Mouse (Mus musculus): Measurements from ENCODE around the gene Dhps. TPM values are rescaled to one million over a fixed set of nuclear protein-coding genes. Genes with fewer than 3 reads are reported as not detected.

The Dhps gene
- polyA plus RNA-seq, 1 experiment from 2014 or later = 71.8 TPM

DNA sequence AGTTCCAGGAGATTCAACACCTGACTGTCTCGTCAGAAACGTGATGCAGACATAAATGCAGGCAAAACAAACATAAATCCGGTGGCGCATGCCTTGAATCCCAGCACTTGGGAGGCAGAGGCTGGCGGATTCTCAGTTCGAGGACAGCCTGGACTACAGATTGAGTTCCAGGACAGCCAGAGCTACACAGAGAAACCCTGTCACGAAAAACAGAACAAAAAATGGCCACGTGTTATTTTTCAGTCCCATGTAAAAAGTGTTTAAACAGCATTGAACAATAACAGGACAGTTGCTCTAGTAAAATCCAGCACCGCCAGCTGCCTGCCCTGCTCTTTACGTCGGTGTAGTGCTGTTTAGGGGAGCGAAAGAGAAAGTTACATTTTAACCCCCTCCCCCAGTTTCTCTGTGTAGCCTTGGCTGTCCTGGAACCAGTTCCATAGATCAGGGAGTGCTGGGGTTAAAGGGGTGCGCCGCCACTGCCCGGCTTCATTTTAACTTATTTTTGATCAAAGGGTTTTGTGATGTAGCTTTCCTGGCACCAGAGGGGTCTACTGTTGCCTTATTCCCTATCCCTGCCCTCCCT, 35.7 kb upstream of the Dhps start:
- H3K27ac ChIP-seq (replicated peaks) = peak overlapping the region; percentile 99
- H3K27me3 ChIP-seq (ENCODE audit: low read depth, poor library complexity, severe bottlenecking) = no peaks in the 10 kb centered on the region
- peak; percentile 40 for DNase-seq (ENCODE audit: low spot score)
- 1% methylated on average over 15 of the region's 15 CpGs for WGBS
- peaks cover 38% of the 10 kb centered on the region for H3K4me1 ChIP-seq
- H3K4me3 ChIP-seq = peak overlapping the region; percentile 76
- H3K9me3 ChIP-seq (replicated peaks) = no peaks in the 10 kb centered on the region
- H3K36me3 ChIP-seq = peaks cover 49% of the 10 kb centered on the region

DNA sequence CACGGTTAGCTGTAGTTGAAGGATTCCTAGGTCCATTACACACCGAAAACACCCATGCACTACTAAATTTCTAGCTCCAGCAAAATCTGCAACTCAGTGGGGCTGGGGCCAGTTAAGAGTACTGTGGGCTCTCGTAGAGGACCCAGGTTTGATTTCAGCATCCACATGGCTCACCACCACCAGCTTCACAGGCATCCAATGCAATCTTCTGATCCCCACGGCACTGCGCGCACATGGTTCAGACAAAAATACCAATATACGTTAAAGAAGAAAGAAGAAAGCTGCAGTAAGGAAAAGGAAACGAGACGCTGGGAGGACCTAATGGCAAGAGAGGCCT, 35.2 kb upstream of the Dhps start:
- Histone ChIP-seq H3K4me1 (peaks cover 38% of the 10 kb centered on the region), H3K27ac (replicated peaks) (peak overlapping the region; percentile 99), H3K9me3 (replicated peaks) (no peaks in the 10 kb centered on the region), H3K27me3 (ENCODE audit: low read depth, poor library complexity, severe bottlenecking) (no peaks in the 10 kb centered on the region), H3K36me3 (peaks cover 50% of the 10 kb centered on the region), H3K4me3 (peak overlapping the region; percentile 76)
- WGBS = 0% methylated on average over 9 of the region's 9 CpGs
- no peak for DNase-seq (ENCODE audit: low spot score)

DNA sequence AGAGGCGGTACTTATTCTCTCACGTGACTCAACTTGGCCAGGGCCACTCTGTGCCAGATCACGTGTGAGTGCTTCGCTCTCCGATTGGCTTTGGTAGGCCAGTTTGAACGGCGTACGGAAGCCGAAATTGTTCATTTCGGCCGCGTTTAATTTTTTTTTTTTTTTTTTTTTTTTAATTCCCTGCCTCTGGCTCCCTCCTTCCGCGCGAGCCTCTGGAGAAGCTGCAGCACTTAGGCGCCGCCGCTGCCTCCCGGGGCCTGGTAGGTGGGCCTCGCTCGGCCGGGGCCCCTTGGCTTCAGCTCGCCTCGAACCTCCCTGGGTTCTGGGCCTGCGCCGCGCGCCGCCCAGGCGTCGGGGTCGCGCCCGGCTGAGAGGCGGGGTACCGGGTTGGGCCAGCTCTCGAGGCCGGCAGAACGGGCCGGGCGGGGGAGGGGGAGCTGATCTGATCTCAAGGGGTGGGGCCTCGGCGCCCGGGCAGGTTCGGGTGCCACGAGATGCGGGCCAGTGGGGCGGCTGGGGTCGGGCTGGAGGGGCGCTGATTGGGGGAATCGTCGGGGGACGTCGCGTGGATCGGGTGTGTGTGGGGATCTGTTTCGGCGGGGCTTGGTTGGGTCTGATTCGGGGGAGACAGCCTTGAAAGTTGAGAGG, 34.7 kb upstream of the Dhps start, which contains the start of gene Tnpo2:
Tnpo2 (plus strand) TSS at position 198 of the 648 bp plus-strand sequence.
- Histone ChIP-seq H3K27me3 (ENCODE audit: low read depth, poor library complexity, severe bottlenecking) (no peaks in the 10 kb centered on the region), H3K4me3 (peak within 1 kb of the TSS; percentile 76), H3K36me3 (peaks cover 50% of the 10 kb centered on the region), H3K27ac (replicated peaks) (peak within 1 kb of the TSS; percentile 99), H3K9me3 (replicated peaks) (no peaks in the 10 kb centered on the region), H3K4me1 (peaks cover 38% of the 10 kb centered on the region)
- under 1% methylated on average over 58 of the region's 59 CpGs for WGBS
- DNase-seq (ENCODE audit: low spot score) = peak; percentile 90

DNA sequence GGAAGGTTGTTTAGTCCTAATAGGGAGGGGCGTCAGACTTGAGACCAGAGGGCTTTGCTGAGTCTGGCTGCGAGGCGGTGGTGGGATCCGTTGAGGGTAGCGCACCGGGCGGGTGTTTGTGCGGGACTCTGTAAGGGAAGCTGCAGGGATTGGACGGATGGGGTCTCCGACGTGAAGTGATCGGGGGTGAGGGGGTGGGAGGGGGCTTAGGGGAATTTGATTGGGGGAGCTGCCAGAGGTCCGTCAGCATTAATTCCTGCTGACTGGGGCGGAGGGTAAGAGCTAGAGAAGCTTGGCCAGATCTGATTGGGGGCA, 34.2 kb upstream of the Dhps start:
- under 1% methylated on average over 14 of the region's 14 CpGs for WGBS
- H3K36me3 ChIP-seq = peaks cover 50% of the 10 kb centered on the region
- H3K4me3 ChIP-seq = peak overlapping the region; percentile 76
- peaks cover 38% of the 10 kb centered on the region for H3K4me1 ChIP-seq
- no peak for DNase-seq (ENCODE audit: low spot score)
- no peaks in the 10 kb centered on the region for H3K9me3 ChIP-seq (replicated peaks)
- H3K27me3 ChIP-seq (ENCODE audit: low read depth, poor library complexity, severe bottlenecking) = no peaks in the 10 kb centered on the region
- peak overlapping the region; percentile 99 for H3K27ac ChIP-seq (replicated peaks)

DNA sequence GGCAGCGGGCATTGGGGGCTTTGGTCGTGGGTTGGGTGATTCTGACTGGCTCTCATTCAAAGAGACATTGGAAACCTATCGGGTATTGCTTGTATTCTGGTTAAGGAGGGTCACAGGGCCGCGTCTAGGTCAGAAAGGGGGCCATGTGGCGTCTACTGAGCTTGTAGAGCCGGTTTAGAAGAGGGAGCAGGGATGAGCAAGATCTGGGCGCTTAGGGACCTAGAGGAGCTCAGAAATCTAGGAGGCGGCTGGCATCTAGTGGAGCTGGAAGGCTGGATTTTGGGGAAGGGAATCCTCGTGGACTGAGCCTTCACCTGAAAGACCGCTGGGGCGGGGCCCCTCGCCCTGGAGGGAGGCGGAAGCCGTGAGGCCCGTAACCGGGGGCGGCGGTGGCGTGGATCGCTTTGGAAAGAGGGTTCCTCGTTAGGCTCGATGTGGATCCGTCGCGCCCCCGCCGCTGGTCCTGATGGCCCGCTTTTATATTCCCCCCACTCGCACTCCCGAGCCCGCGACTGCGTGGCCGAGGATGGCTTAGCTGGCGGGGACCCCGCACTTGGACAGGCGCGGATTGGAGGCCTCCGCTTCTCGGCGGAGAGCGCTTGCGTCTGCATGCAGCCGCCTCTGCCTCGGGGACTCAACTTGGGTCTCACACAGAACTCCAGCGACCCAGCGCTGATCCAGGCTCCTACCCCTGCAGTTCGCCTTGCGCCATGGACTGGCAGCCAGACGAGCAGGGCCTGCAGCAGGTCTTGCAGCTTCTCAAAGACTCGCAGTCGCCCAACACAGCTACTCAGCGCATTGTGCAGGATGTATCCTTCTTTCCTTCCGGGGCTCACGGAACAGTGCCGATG, 33.7 kb upstream of the Dhps start:
- Histone ChIP-seq H3K27me3 (ENCODE audit: low read depth, poor library complexity, severe bottlenecking) (no peaks in the 10 kb centered on the region), H3K4me1 (peaks cover 38% of the 10 kb centered on the region), H3K36me3 (peaks cover 50% of the 10 kb centered on the region), H3K4me3 (peak overlapping the region; percentile 76), H3K9me3 (replicated peaks) (no peaks in the 10 kb centered on the region), H3K27ac (replicated peaks) (peak overlapping the region; percentile 99)
- peak; percentile 68 for DNase-seq (ENCODE audit: low spot score)
- 1% methylated on average over 57 of the region's 57 CpGs for WGBS

DNA sequence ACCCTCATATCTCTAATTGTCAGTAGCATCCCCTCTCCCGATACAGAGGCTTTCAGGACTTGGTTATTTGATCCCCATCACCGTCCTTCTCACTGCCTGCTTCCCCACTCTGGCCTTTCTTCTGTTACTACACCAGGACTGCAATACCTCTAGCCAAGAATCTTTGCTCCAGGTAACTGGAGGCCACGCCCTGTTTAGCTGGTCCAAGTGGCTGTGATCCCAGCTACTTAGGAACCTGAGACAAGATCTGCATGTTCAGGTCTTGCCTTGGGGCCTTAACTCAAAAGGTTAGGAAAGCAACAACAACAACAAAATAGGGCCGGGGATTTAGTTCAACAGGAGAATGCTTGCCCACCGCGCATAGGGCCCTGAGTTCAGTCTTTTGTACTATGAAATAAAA, 27.9 kb upstream of the Dhps start:
- Histone ChIP-seq H3K27me3 (ENCODE audit: low read depth, poor library complexity, severe bottlenecking) (no peaks in the 10 kb centered on the region), H3K27ac (replicated peaks) (no peak overlapping the region), H3K4me1 (peaks cover 10% of the 10 kb centered on the region), H3K36me3 (peaks cover 93% of the 10 kb centered on the region), H3K9me3 (replicated peaks) (no peaks in the 10 kb centered on the region), H3K4me3 (no peak overlapping the region)
- DNase-seq (ENCODE audit: low spot score) = no peak
- 93% methylated on average over 6 of the region's 6 CpGs for WGBS

DNA sequence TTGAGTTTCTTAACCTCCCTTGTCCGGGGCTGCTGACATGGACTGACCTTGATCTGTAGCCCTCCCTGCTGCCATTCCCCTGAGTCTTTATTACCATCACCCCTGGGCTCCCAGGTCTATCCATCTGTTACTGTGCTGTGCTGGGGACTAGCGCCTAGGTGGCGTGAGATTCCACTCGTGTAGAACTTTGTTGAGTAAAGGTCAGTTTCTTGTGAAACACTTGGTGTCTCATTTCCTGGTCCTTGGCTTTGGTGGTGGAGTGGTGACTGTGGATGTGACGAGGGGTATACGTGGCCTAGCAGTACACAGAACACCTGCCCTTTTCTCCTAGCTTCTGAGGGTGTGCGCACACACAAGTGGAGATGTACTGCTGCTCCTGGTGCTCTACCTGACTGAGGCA, 14.2 kb upstream of the Dhps start:
- Histone ChIP-seq H3K9me3 (replicated peaks) (no peaks in the 10 kb centered on the region), H3K4me3 (no peak overlapping the region), H3K36me3 (peaks cover 54% of the 10 kb centered on the region), H3K27ac (replicated peaks) (no peak overlapping the region), H3K27me3 (ENCODE audit: low read depth, poor library complexity, severe bottlenecking) (no peaks in the 10 kb centered on the region), H3K4me1 (peaks cover 20% of the 10 kb centered on the region)
- WGBS = 89% methylated on average over 7 of the region's 7 CpGs
- DNase-seq (ENCODE audit: low spot score) = no peak

DNA sequence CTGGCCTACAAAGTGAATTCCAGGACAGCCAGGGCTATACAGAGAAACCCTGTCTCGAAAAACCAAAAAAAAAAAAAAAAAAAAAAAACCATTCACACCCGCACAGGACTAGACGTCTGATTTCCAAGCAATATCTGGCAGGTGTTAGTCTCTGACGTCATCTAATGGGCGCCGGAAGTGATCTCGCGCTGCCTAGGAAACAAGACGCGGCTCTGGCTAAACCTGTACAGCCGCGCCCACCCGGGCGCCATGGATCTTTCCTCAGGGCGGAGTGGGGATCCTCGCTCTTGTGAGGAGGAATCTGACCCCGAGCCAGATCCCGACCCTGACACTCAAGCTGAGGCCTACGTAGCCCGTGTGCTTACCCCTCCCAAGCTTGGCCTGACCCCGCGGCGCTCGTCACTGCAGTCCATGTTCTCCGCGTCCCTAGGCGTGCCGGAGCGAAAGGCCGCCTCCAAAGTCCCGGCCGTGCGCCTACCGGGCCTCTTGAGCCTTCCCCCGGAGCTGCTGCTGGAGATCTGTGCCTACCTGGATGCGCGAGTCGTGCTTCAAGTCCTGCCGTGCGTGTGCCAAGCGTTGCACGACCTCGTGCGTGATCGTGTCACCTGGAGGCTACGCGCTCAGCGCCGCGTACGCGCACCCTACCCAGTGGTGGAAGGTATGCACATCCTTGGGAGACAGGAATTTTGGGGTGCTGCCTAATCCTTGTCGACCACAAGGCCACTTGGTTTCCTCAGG, 11.5 kb upstream of the Dhps start, which contains the start of gene Fbxw9:
Fbxw9 (plus strand) TSS at position 177 of the 738 bp plus-strand sequence.
- H3K27ac ChIP-seq (replicated peaks) = peak within 1 kb of the TSS; percentile 78
- DNase-seq (ENCODE audit: low spot score) = peak; percentile 90
- H3K4me3 ChIP-seq = peak within 1 kb of the TSS; percentile 93
- under 1% methylated on average over 53 of the region's 53 CpGs for WGBS
- H3K4me1 ChIP-seq = peaks cover 20% of the 10 kb centered on the region
- no peaks in the 10 kb centered on the region for H3K27me3 ChIP-seq (ENCODE audit: low read depth, poor library complexity, severe bottlenecking)
- H3K9me3 ChIP-seq (replicated peaks) = no peaks in the 10 kb centered on the region
- peaks cover 46% of the 10 kb centered on the region for H3K36me3 ChIP-seq

DNA sequence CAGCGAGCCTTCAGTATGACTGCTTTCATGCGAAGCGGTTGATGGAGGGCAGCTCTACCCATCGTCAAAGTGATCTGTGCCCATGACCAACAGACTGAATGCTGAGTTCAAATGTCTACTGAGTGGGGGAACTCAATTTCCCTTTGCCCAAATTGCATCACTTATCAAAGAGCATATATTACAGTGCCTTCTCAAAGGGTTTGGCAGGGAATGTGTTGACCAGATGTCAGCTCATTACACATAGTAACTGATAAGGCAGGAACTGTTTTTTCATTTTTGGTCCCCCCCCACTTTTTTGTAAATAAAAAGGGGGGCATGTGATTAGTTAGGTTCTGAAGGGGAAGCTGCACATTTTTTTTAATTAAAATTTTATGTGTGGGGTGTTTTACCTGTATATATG, 9.0 kb upstream of the Dhps start:
- WGBS = 97% methylated on average over 4 of the region's 4 CpGs

DNA sequence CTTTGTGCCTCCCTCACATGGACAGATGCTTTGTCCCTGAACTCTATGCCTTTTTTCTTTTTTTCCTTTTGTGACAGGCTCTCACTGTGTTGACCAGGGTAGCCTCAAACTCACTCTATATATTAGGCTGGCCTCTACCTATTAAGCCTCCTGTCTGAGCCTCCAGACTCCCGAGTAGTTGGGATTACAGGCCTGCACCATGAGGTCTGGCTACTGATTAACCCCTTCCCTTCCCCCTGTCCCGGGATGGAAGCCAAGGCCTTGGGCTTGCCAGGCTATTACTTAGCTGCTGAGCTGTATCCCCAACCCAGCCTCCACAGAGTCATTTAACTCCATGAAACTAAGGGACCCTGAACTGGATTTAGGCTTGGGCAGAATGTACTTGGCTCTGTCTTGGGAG, 6.3 kb upstream of the Dhps start:
- H3K36me3 ChIP-seq = peaks cover 55% of the 10 kb centered on the region
- H3K4me1 ChIP-seq = peaks cover 17% of the 10 kb centered on the region
- H3K4me3 ChIP-seq = no peak overlapping the region
- WGBS = 51% methylated on average over 2 of the region's 2 CpGs
- H3K27me3 ChIP-seq (ENCODE audit: low read depth, poor library complexity, severe bottlenecking) = no peaks in the 10 kb centered on the region
- no peak overlapping the region for H3K27ac ChIP-seq (replicated peaks)
- no peaks in the 10 kb centered on the region for H3K9me3 ChIP-seq (replicated peaks)
- no peak for DNase-seq (ENCODE audit: low spot score)

More for the DNA sequence above, 9.0 kb upstream of the Dhps start:
- no peaks in the 10 kb centered on the region for H3K27me3 ChIP-seq (ENCODE audit: low read depth, poor library complexity, severe bottlenecking)
- H3K9me3 ChIP-seq (replicated peaks) = no peaks in the 10 kb centered on the region
- peaks cover 48% of the 10 kb centered on the region for H3K36me3 ChIP-seq
- no peak overlapping the region for H3K27ac ChIP-seq (replicated peaks)
- H3K4me3 ChIP-seq = no peak overlapping the region
- peaks cover 20% of the 10 kb centered on the region for H3K4me1 ChIP-seq
- DNase-seq (ENCODE audit: low spot score) = no peak

DNA sequence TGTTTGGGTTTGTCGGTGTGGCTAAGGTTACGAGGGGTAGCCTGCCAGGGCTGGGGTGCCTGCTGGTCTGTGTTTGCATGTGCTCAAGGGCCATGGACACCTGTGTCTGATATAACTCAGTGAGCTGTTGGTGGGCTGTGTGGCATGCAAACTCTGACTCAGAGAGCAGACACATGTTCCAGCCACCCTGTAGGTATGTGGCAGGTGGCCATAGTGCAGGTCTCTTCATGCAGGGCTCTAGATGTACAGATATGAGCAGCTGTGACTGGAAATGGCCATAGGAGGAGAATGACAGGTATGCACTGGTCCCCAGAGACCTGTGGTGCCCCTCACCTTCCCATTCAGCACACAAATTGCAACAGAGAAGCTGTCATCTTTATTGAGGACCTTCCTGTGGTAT, 4.4 kb upstream of the Dhps start:
- Histone ChIP-seq H3K27me3 (ENCODE audit: low read depth, poor library complexity, severe bottlenecking) (no peaks in the 10 kb centered on the region), H3K9me3 (replicated peaks) (no peaks in the 10 kb centered on the region), H3K4me1 (peaks cover 12% of the 10 kb centered on the region), H3K36me3 (peaks cover 52% of the 10 kb centered on the region), H3K27ac (replicated peaks) (no peak overlapping the region), H3K4me3 (no peak overlapping the region)
- WGBS = 93% methylated on average over 2 of the region's 2 CpGs
- no peak for DNase-seq (ENCODE audit: low spot score)

DNA sequence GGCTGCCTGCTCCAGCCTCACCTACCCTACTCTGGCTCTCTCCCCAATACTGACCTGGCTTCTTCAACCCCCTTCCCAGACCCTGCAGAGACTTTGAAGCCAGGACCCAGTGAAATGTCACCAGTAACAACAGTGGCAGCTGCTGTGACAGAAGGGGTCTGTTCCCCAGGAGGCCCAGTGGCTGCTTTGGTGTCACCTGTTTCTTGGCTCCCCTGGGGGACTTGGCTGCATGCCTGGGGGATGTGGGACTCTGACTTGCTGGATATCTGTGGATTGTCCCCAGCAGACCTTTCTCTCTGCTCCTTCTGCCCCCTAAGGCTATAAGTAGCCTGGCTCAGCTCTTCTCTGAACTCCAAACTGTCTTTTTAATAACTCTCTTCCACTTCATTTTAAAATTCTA, 3.6 kb upstream of the Dhps start, which contains the start of gene Gm5741:
Gm5741 (minus strand) TSS at position 1 of the 400 bp plus-strand sequence.
- no peak within 1 kb of the TSS for H3K4me3 ChIP-seq
- peaks cover 20% of the 10 kb centered on the region for H3K4me1 ChIP-seq
- no peaks in the 10 kb centered on the region for H3K9me3 ChIP-seq (replicated peaks)
- H3K27me3 ChIP-seq (ENCODE audit: low read depth, poor library complexity, severe bottlenecking) = no peaks in the 10 kb centered on the region
- no peak for DNase-seq (ENCODE audit: low spot score)
- H3K36me3 ChIP-seq = peaks cover 45% of the 10 kb centered on the region
- H3K27ac ChIP-seq (replicated peaks) = no peak within 1 kb of the TSS

All from midbrain, embryonic 10.5 days (tissue).